Mouse (Mus musculus): Measurements from ENCODE around the gene Tax1bp3.
A peak's percentile ranks its signal among the peaks of the same experiment; 100 is the strongest.

Tax1bp3 gene

GRCm38 (mm10) chr11:73176608-73177508 lies at the start of gene Tax1bp3, which contains the start of gene Emc6:
Gene Tax1bp3 (plus strand): TSS chr11:73177083.
Gene Emc6 (minus strand): TSS chr11:73177037.
- DNase-seq (ENCODE audit: low spot score in 2 of 2): peak; percentile 89

- DNase-seq (ENCODE audit: low spot score in 2 of 2): no peak
Observed at GRCm38 (mm10) chr11:73131020-73131419, 45.9 kb upstream of the Tax1bp3 start.

- DNase-seq (ENCODE audit: low spot score in 2 of 2): no peak
Observed at GRCm38 (mm10) chr11:73132999-73133398, 43.9 kb upstream of the Tax1bp3 start.

- no peak for DNase-seq (ENCODE audit: low spot score in 2 of 2)
Observed at GRCm38 (mm10) chr11:73134222-73134621, 42.7 kb upstream of the Tax1bp3 start.

- DNase-seq (ENCODE audit: low spot score in 2 of 2): no peak
Observed at GRCm38 (mm10) chr11:73136587-73136986, 40.3 kb upstream of the Tax1bp3 start.

- DNase-seq (ENCODE audit: low spot score in 2 of 2): no peak
Observed at GRCm38 (mm10) chr11:73137116-73137515, 39.8 kb upstream of the Tax1bp3 start.

GRCm38 (mm10) chr11:73137591-73138501 lies 39.0 kb upstream of the Tax1bp3 start, which contains the start of gene Haspin:
Gene Haspin (minus strand): TSS chr11:73138294.
- DNase-seq (ENCODE audit: low spot score in 2 of 2): peak; percentile 74 to 82

GRCm38 (mm10) chr11:73144261-73144681 lies 32.6 kb upstream of the Tax1bp3 start:
- DNase-seq (ENCODE audit: low spot score in 2 of 2): no peak

GRCm38 (mm10) chr11:73146026-73146974 lies 30.6 kb upstream of the Tax1bp3 start:
- DNase-seq (ENCODE audit: low spot score in 2 of 2): no peak

GRCm38 (mm10) chr11:73146975-73147365 lies 29.9 kb upstream of the Tax1bp3 start:
- no peak for DNase-seq (ENCODE audit: low spot score in 2 of 2)

- no peak for DNase-seq (ENCODE audit: low spot score in 2 of 2)
Observed at GRCm38 (mm10) chr11:73148209-73148608, 28.7 kb upstream of the Tax1bp3 start.

GRCm38 (mm10) chr11:73155071-73155470 lies 21.8 kb upstream of the Tax1bp3 start:
- no peak for DNase-seq (ENCODE audit: low spot score in 2 of 2)

GRCm38 (mm10) chr11:73159957-73160810 lies 16.7 kb upstream of the Tax1bp3 start, which contains the start of gene P2rx5:
Gene P2rx5 (plus strand): TSS chr11:73160421.
- no peak for DNase-seq (ENCODE audit: low spot score in 2 of 2)

GRCm38 (mm10) chr11:73160811-73161200 lies 16.1 kb upstream of the Tax1bp3 start:
- no peak for DNase-seq (ENCODE audit: low spot score in 2 of 2)

- DNase-seq (ENCODE audit: low spot score in 2 of 2): no peak
Observed at GRCm38 (mm10) chr11:73161616-73162015, 15.3 kb upstream of the Tax1bp3 start.

GRCm38 (mm10) chr11:73162284-73162683 lies 14.6 kb upstream of the Tax1bp3 start:
- DNase-seq (ENCODE audit: low spot score in 2 of 2): no peak

- no peak for DNase-seq (ENCODE audit: low spot score in 2 of 2)
Observed at GRCm38 (mm10) chr11:73168071-73168470, 8.8 kb upstream of the Tax1bp3 start.

- DNase-seq (ENCODE audit: low spot score in 2 of 2): no peak
Observed at GRCm38 (mm10) chr11:73168576-73168975, 8.3 kb upstream of the Tax1bp3 start.

- peak in 1 of 2 experiments; percentile 53 for DNase-seq (ENCODE audit: low spot score in 2 of 2)
Observed at GRCm38 (mm10) chr11:73169231-73169630, 7.7 kb upstream of the Tax1bp3 start.

- DNase-seq (ENCODE audit: low spot score in 2 of 2): no peak
Observed at GRCm38 (mm10) chr11:73172186-73172585, 4.7 kb upstream of the Tax1bp3 start.
